Mouse (Mus musculus) large intestine, adult 2 months (tissue): Measurements from ENCODE around the gene Tmub1. TPM values are rescaled to one million over a fixed set of nuclear protein-coding genes. Genes with fewer than 3 reads are reported as not detected.
"Not testable (repeated sequence)": the region's sequence is repeated elsewhere in the genome, so short reads cannot be mapped to it uniquely, and the experiment has no call there.

Source experiments
- DNase-seq: peaks from one replicate; pipeline ENCODE4 v3.0.0-alpha.2; 2012; ENCODE audit warnings: low read depth, low spot score
- WGBS: fragments of 180-500 bp; shearing (Covaris S2); methylation state at CpG from one replicate; pipeline ENCODE4 v1.1.7; 2018; 5-methylcytosine and 5-hydroxymethylcytosine counted together
- polyA plus RNA-seq: library from polyadenylated mRNA; depleted of rRNA; stranded (reverse); fragments of >200 nt; gene quantifications from 2 replicates; pipeline ENCODE4 v1.2.3, GENCODE M21; 2012; rRNA removed

Gene Tmub1
- polyA plus RNA-seq, 1 experiment = 65.4 TPM

GRCm38 (mm10) chr5:24400362-24400761, 47.3 kb downstream of the Tmub1 start:
- 95% methylated on average over 11 of the region's 11 CpGs for WGBS
- DNase-seq = no peak

DNA sequence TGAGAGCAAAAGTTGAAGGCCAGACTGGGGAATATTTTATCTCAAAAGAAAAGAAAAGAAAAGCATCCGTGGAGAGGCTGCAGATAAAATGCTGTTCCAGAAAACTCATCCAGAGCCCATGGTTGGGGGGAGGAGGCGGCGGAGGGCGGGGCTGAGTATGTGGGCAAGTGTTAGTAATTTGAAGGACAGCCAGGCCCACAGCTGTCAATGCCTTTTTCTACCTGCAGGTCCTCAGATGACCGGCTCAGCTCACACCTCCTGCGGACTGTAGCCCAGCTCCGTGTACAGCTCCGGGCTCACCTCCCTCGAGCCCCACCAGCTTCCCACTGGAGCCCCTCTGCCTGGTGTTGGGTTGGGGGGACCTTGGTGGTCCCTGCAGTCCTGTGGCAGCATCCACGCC, 48.0 kb downstream of the Tmub1 start:
- 85% methylated on average over 10 of the region's 10 CpGs for WGBS
- no peak for DNase-seq

GRCm38 (mm10) chr5:24396254-24396653, 51.4 kb downstream of the Tmub1 start:
- WGBS = 75% methylated on average over 6 of the region's 6 CpGs
- DNase-seq = not testable (repeated sequence)

Other genes starting within 250 kb of the Tmub1 start
- gene Kcnh2, start 96.2 kb downstream of the Tmub1 start, polyA plus RNA-seq = 16.6 and 17.6 TPM in 2 replicates
- gene Nos3, start 83.0 kb downstream of the Tmub1 start, polyA plus RNA-seq = 3.1 and 4.3 TPM in 2 replicates
- gene Atg9b, start 55.7 kb downstream of the Tmub1 start, polyA plus RNA-seq = 0.93 and 1.0 TPM in 2 replicates
- gene Abcb8, start 54.2 kb downstream of the Tmub1 start, polyA plus RNA-seq = 57.7 and 79.6 TPM in 2 replicates
- gene Asic3, start 34.5 kb downstream of the Tmub1 start, polyA plus RNA-seq = 0.38 and 1.1 TPM in 2 replicates
- 59.2 and 62.5 TPM in 2 replicates for gene Cdk5, start 24.3 kb downstream of the Tmub1 start, polyA plus RNA-seq
- gene Slc4a2, start 24.0 kb downstream of the Tmub1 start, polyA plus RNA-seq = 66.2 and 89.9 TPM in 2 replicates
- 185 and 240 TPM in 2 replicates for gene Fastk, start 2.6 kb downstream of the Tmub1 start, polyA plus RNA-seq
- gene Agap3, start 4.3 kb upstream of the Tmub1 start, polyA plus RNA-seq = 30.4 and 37.2 TPM in 2 replicates
- gene Gbx1, start 79.3 kb upstream of the Tmub1 start, polyA plus RNA-seq = 0.02 TPM in 1 of 2 replicates, not detected in the other
- 0.14 and 0.20 TPM in 2 replicates for gene Asb10, start 93.1 kb upstream of the Tmub1 start, polyA plus RNA-seq
- gene 4931409K22Rik, start 109.0 kb upstream of the Tmub1 start, polyA plus RNA-seq = not detected in 2 replicates
- 33.9 and 36.5 TPM in 2 replicates for gene Abcf2, start 129.6 kb upstream of the Tmub1 start, polyA plus RNA-seq
- 13.5 and 17.4 TPM in 2 replicates for gene Chpf2, start 138.9 kb upstream of the Tmub1 start, polyA plus RNA-seq
- 9.3 and 10.0 TPM in 2 replicates for gene Smarcd3, start 176.6 kb upstream of the Tmub1 start, polyA plus RNA-seq
- 27.5 and 36.4 TPM in 2 replicates for gene Nub1, start 237.7 kb upstream of the Tmub1 start, polyA plus RNA-seq